Mouse (Mus musculus) embryonic facial prominence, embryonic 12.5 days (tissue): ENCODE results near the gene Galntl6. TPM values are rescaled to one million over a fixed set of nuclear protein-coding genes. Genes with fewer than 3 reads are reported as not detected.
A peak's percentile ranks its signal among the peaks of the same experiment; 100 is the strongest.

ENCODE experiments used
- ATAC-seq: fragments of 200-750 bp; cut with Nextera tagmentation; 2 replicates; pipeline ENCODE4 v1.8.0; 2017; ENCODE audit not compliant: insufficient number of reproducible peaks, insufficient read depth, low FRiP score, low TSS enrichment
- H3K27ac ChIP-seq: fragments of 300-500 bp; sonication (generic); 2 replicates; pipeline ENCODE4 v1.5.1; 2016; ENCODE audit warnings: mild to moderate bottlenecking
- H3K27me3 ChIP-seq: fragments of 300-500 bp; sonication (generic); 2 replicates; pipeline ENCODE4 v1.6.1; 2016; ENCODE audit warnings: mild to moderate bottlenecking, moderate library complexity
- H3K36me3 ChIP-seq: fragments of 300-500 bp; sonication (generic); 2 replicates; pipeline ENCODE4 v1.6.1; 2016; ENCODE audit warnings: mild to moderate bottlenecking
- H3K4me1 ChIP-seq: fragments of 300-500 bp; sonication (generic); 2 replicates; pipeline ENCODE4 v1.6.1; 2016
- H3K4me2 ChIP-seq: fragments of 300-500 bp; sonication (generic); replicated peaks from 2 replicates; pipeline ENCODE4 v1.6.1; 2016; ENCODE audit warnings: mild to moderate bottlenecking, moderate library complexity
- H3K4me3 ChIP-seq: fragments of 300-500 bp; sonication (generic); 2 replicates; pipeline ENCODE4 v1.5.1; 2016; ENCODE audit warnings: mild to moderate bottlenecking
- H3K9ac ChIP-seq: fragments of 300-500 bp; sonication (generic); 2 replicates; pipeline ENCODE4 v1.6.1; 2016; ENCODE audit warnings: mild to moderate bottlenecking, moderate library complexity
- H3K9me3 ChIP-seq: fragments of 300-500 bp; sonication (generic); 2 replicates; pipeline ENCODE4 v1.6.1; 2016; ENCODE audit warnings: mild to moderate bottlenecking, moderate library complexity
- WGBS: fragments of 180-500 bp; shearing (Covaris S2); methylation state at CpG from one replicate; pipeline ENCODE4 v1.1.7; 2016; 5-methylcytosine and 5-hydroxymethylcytosine counted together
- polyA plus RNA-seq: library from polyadenylated mRNA; unstranded; fragments of >200 nt; fragmentation: Nextera tagmentation; extraction: Ambion mirVana; gene quantifications from 2 replicates; pipeline ENCODE4 v1.2.1, GENCODE M21; 2016

Gene Galntl6
- polyA plus RNA-seq, 1 experiment from 2014 or later, result 2.0 TPM

DNA sequence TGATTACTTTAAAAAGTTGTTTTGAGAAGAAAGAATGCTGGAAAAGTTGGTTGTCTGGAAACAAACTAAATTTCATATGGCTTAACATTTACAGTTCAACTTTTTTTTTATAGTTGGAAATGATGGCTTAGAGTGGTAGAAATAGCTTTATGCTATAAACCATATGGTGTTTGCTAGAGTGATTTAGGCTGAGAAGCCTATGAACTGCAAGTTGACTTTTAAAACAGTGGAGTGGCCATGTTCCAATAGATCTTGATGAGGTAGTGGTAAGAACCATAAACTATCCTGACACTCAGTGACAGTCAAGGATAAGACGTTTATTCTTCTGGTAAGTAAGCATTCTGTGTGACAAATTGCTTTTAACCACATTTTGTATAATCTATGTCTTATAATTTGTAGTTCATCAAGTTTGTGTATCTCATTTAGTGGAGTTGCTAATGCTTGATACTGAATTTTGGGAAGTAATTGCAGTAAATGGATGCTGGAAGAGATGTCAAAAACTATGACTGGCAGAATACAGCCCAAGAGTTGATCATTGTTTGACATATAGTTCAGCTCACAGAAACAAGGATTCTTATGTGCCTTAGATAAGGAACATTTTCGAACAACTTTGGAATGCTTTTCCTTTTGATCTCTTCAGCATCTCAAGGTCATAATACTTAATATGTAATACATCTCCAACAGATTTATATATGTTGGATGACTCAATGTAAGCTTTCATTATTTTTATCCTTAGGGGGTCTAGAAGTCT lies 888.8 kb downstream of the Galntl6 start:
- 64% methylated on average over 2 of the region's 2 CpGs for WGBS
- Histone ChIP-seq H3K36me3 (no peaks in the 10 kb centered on the region), H3K9me3 (no peaks in the 10 kb centered on the region), H3K4me1 (no peaks in the 10 kb centered on the region), H3K4me2 (no peak overlapping the region), H3K4me3 (no peak overlapping the region), H3K27ac (no peak overlapping the region), H3K27me3 (no peaks in the 10 kb centered on the region), H3K9ac (no peak overlapping the region)
- no peak for ATAC-seq

DNA sequence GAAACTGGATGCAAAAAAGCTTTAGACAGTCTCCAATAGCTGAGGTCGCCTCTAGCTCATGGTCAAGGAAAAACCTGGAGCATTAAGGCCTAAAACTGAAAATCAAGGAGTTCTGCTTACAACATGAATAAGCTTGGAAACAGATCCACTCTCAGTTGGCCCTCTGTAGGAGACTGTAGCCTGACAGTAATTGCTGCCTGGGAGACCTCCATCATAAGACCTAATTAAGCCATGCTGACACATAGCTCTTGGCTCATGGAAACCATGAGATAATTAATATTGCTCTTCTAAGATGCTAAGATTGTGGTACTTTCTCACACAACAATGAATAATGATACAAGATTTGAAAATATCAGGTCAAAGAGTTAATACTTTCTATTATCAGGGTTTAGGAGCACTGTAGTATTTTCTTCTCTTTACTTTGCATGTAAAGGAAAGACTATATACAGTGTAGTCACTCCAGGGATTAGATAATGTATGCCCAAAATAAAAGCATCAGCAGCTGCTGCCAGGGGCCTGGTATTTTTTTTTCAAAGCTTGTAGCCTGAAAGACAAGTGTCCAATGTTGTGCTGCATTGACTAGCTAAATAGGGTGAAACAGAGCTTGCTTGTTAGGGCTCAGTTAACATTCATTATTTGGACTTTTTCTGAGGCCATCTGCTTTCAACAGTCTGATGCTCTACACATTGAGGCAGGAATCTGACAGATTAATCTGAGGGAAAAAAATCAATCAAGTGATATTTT lies 922.8 kb downstream of the Galntl6 start:
- ATAC-seq, result no peak
- H3K27ac ChIP-seq, result no peak overlapping the region
- no peaks in the 10 kb centered on the region for H3K4me1 ChIP-seq
- H3K27me3 ChIP-seq, result no peaks in the 10 kb centered on the region
- H3K36me3 ChIP-seq, result no peaks in the 10 kb centered on the region
- H3K9ac ChIP-seq, result no peak overlapping the region
- no peak overlapping the region for H3K4me3 ChIP-seq
- whole genome bisulfite sequencing, result 97% methylated on average over 1 of the region's 1 CpGs
- H3K4me2 ChIP-seq, result no peak overlapping the region
- H3K9me3 ChIP-seq, result no peaks in the 10 kb centered on the region

DNA sequence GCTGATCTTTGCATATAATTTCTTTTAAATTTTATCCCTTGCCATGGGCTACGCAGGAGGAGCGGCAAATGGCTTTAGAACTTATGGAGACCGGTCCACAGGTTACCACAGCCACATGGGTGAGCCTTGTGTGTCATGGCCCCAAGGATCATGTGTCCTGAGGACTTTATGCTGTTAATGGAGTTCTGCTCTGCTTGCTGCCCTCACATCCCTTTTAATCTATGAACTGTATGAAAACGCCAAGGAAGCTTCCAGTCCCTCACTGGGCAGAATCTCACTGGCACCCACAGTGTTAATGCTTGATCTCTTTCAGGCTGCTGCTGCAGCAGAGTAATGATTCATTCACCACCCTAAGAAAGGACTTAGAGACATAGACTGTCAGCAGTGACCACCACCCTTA lies 935.1 kb downstream of the Galntl6 start:
- no peaks in the 10 kb centered on the region for H3K9me3 ChIP-seq
- 81% methylated on average over 4 of the region's 4 CpGs for WGBS
- H3K27ac ChIP-seq, result no peak overlapping the region

GRCm38 (mm10) chr8:57974093-57974492 lies 938.3 kb downstream of the Galntl6 start:
- Histone ChIP-seq H3K4me1 (no peaks in the 10 kb centered on the region), H3K4me2 (no peak overlapping the region), H3K4me3 (no peak overlapping the region), H3K27ac (no peak overlapping the region), H3K36me3 (no peaks in the 10 kb centered on the region), H3K9me3 (no peaks in the 10 kb centered on the region), H3K27me3 (no peaks in the 10 kb centered on the region), H3K9ac (no peak overlapping the region)
- ATAC-seq, result no peak
- 71% methylated on average over 2 of the region's 2 CpGs for WGBS

More for the DNA sequence above, 935.1 kb downstream of the Galntl6 start:
- ATAC-seq, result no peak
- Histone ChIP-seq H3K36me3 (no peaks in the 10 kb centered on the region), H3K9ac (no peak overlapping the region), H3K4me2 (no peak overlapping the region), H3K4me3 (no peak overlapping the region), H3K4me1 (no peaks in the 10 kb centered on the region), H3K27me3 (no peaks in the 10 kb centered on the region)

- Histone ChIP-seq H3K4me1 (no peaks in the 10 kb centered on the region), H3K4me2 (no peak overlapping the region), H3K9me3 (no peaks in the 10 kb centered on the region), H3K27me3 (no peaks in the 10 kb centered on the region), H3K36me3 (no peaks in the 10 kb centered on the region), H3K27ac (no peak overlapping the region), H3K9ac (no peak overlapping the region), H3K4me3 (no peak overlapping the region)
- ATAC-seq, result no peak
- WGBS, result 30% methylated on average over 3 of the region's 3 CpGs
Measured at GRCm38 (mm10) chr8:57972832-57973231, 939.6 kb downstream of the Galntl6 start.

GRCm38 (mm10) chr8:57966676-57967075 lies 945.8 kb downstream of the Galntl6 start:
- Histone ChIP-seq H3K4me3 (no peak overlapping the region), H3K27me3 (no peaks in the 10 kb centered on the region), H3K4me2 (no peak overlapping the region), H3K9ac (no peak overlapping the region), H3K4me1 (0 out of 2 replicates have a peak, but pooled peaks cover 2% of the 10 kb centered on the region), H3K36me3 (no peaks in the 10 kb centered on the region), H3K9me3 (no peaks in the 10 kb centered on the region), H3K27ac (no peak overlapping the region)
- ATAC-seq, result no peak
- WGBS, result 23% methylated on average over 6 of the region's 6 CpGs

DNA sequence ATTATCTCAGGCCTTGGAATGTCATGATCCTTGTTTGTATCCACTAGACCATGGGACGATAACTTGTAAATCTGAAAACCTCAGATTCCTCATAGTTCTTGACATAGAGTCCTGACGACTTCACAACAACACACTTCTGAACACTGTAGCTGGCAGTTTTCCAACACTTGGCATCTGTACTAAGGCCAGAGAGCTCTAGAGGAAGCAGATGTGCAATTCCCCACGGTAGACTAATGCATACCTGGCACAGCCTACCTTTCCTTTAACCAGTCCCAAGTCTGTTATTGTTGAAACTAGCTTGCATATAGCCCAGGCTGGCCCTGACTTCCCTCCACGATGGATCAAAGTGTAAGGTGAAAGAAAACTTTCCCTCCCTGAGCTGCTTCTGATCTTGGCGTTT lies 946.9 kb downstream of the Galntl6 start:
- H3K9ac ChIP-seq, result no peak overlapping the region
- H3K9me3 ChIP-seq, result no peaks in the 10 kb centered on the region
- H3K4me2 ChIP-seq, result no peak overlapping the region
- H3K36me3 ChIP-seq, result no peaks in the 10 kb centered on the region
- H3K27me3 ChIP-seq, result no peaks in the 10 kb centered on the region
- 31% methylated on average over 5 of the region's 5 CpGs for WGBS
- 0 out of 2 replicates have a peak, but pooled peaks cover 2% of the 10 kb centered on the region for H3K4me1 ChIP-seq
- H3K4me3 ChIP-seq, result no peak overlapping the region
- peak; percentile 72; the same call in 1 of the 2 replicates for ATAC-seq
- H3K27ac ChIP-seq, result no peak overlapping the region

- H3K9me3 ChIP-seq, result no peaks in the 10 kb centered on the region
- ATAC-seq, result no peak
- no peaks in the 10 kb centered on the region for H3K27me3 ChIP-seq
- H3K27ac ChIP-seq, result no peak overlapping the region
- H3K4me1 ChIP-seq, result peaks cover 15% of the 10 kb centered on the region; the same call in 1 of the 2 replicates
- no peak overlapping the region for H3K9ac ChIP-seq
- no peak overlapping the region for H3K4me3 ChIP-seq
- no peaks in the 10 kb centered on the region for H3K36me3 ChIP-seq
- no peak overlapping the region for H3K4me2 ChIP-seq
- WGBS, result 26% methylated on average over 12 of the region's 12 CpGs
Measured at GRCm38 (mm10) chr8:57962286-57963110, 949.9 kb downstream of the Galntl6 start.

- H3K9me3 ChIP-seq, result no peaks in the 10 kb centered on the region
- H3K4me2 ChIP-seq, result no peak overlapping the region
- no peak for ATAC-seq
- no peaks in the 10 kb centered on the region for H3K27me3 ChIP-seq
- H3K36me3 ChIP-seq, result no peaks in the 10 kb centered on the region
- no peak overlapping the region for H3K4me3 ChIP-seq
- 44% methylated on average over 3 of the region's 3 CpGs for WGBS
- H3K4me1 ChIP-seq, result peaks cover 12% of the 10 kb centered on the region; the same call in 1 of the 2 replicates
- H3K27ac ChIP-seq, result no peak overlapping the region
- no peak overlapping the region for H3K9ac ChIP-seq
Measured at GRCm38 (mm10) chr8:57959136-57959535, 953.3 kb downstream of the Galntl6 start.

- Histone ChIP-seq H3K4me1 (peaks cover 12% of the 10 kb centered on the region; the same call in 1 of the 2 replicates), H3K4me2 (no peak overlapping the region), H3K27me3 (no peaks in the 10 kb centered on the region), H3K36me3 (no peaks in the 10 kb centered on the region), H3K4me3 (no peak overlapping the region), H3K9ac (no peak overlapping the region), H3K27ac (no peak overlapping the region), H3K9me3 (no peaks in the 10 kb centered on the region)
- ATAC-seq, result peak; percentile 68
- 15% methylated on average over 16 of the region's 16 CpGs for WGBS
Measured at GRCm38 (mm10) chr8:57958121-57958901, 954.1 kb downstream of the Galntl6 start.

- peaks cover 12% of the 10 kb centered on the region; the same call in 1 of the 2 replicates for H3K4me1 ChIP-seq
- H3K9me3 ChIP-seq, result no peaks in the 10 kb centered on the region
- no peak overlapping the region for H3K27ac ChIP-seq
- no peak for ATAC-seq
- WGBS, result 76% methylated on average over 7 of the region's 7 CpGs
- H3K4me2 ChIP-seq, result no peak overlapping the region
- no peaks in the 10 kb centered on the region for H3K27me3 ChIP-seq
- no peak overlapping the region for H3K9ac ChIP-seq
- H3K36me3 ChIP-seq, result no peaks in the 10 kb centered on the region
- H3K4me3 ChIP-seq, result no peak overlapping the region
Measured at GRCm38 (mm10) chr8:57955501-57955900, 956.9 kb downstream of the Galntl6 start.
